Mouse (Mus musculus): ENCODE data around the gene Pan3. TPM values are rescaled to one million over a fixed set of nuclear protein-coding genes. Genes with fewer than 3 reads are reported as not detected.

Pan3 gene
- 26.5 and 27.9 TPM in 2 replicates for polyA plus RNA-seq (2015; fragmentation: Nextera tagmentation; extraction: Ambion mirVana)

GRCm38 (mm10) chr5:147429535-147430305, at the start of gene Pan3:
TSS of gene Pan3 (plus strand) at chr5:147430161.

GRCm38 (mm10) chr5:147399843-147400504, 30.0 kb upstream of the Pan3 start, which contains the start of gene Flt3:
TSS of gene Flt3 (minus strand) at chr5:147400489.

Other genes with a start within 250 kb of the Pan3 start
- gene Gsx1, start 241.5 kb upstream of the Pan3 start, polyA plus RNA-seq (2015; fragmentation: Nextera tagmentation; extraction: Ambion mirVana), result not detected in 2 replicates
- not detected in 2 replicates for gene Pdx1, start 160.2 kb upstream of the Pan3 start, polyA plus RNA-seq (2015; fragmentation: Nextera tagmentation; extraction: Ambion mirVana)
- gene Cdx2, start 122.9 kb upstream of the Pan3 start, polyA plus RNA-seq (2015; fragmentation: Nextera tagmentation; extraction: Ambion mirVana), result not detected in 2 replicates
- not detected in 2 replicates for gene Urad, start 107.7 kb upstream of the Pan3 start, polyA plus RNA-seq (2015; fragmentation: Nextera tagmentation; extraction: Ambion mirVana)
- 0.07 TPM in 1 of 2 replicates, not detected in the other for gene Flt3, start 29.7 kb upstream of the Pan3 start, polyA plus RNA-seq (2015; fragmentation: Nextera tagmentation; extraction: Ambion mirVana)

Measured in skeletal muscle tissue, postnatal 0 days (tissue).